Mouse (Mus musculus): ENCODE measurements around the gene Grin2a. TPM values are rescaled to one million over a fixed set of nuclear protein-coding genes. Genes with fewer than 3 reads are reported as not detected.

Grin2a gene
- polyA plus RNA-seq, 1 experiment from 2014 or later, result 3.6 TPM

- no peak for ATAC-seq
- no peak overlapping the region for H3K4me3 ChIP-seq (replicated peaks; ENCODE audit: low read length)
- WGBS, result 58% methylated on average over 1 of the region's 1 CpGs
Observed at GRCm38 (mm10) chr16:9800221-9800620, 195.1 kb downstream of the Grin2a start.

GRCm38 (mm10) chr16:9792976-9793375 is 202.4 kb downstream of the Grin2a start:
- Histone ChIP-seq H3K4me3 (replicated peaks; ENCODE audit: low read length) (no peak overlapping the region), H3K36me3 (ENCODE audit: control insufficient read depth, insufficient read depth) (no peaks in the 10 kb centered on the region), H3K9ac (replicated peaks; ENCODE audit: low read depth, low read length) (no peak overlapping the region), H3K9me3 (ENCODE audit: control insufficient read depth, low read length) (no peaks in the 10 kb centered on the region), H3K27me3 (replicated peaks; ENCODE audit: control insufficient read depth, insufficient read depth, low read length) (no peaks in the 10 kb centered on the region), H3K4me1 (replicated peaks; ENCODE audit: control insufficient read depth, insufficient read depth, low read length) (no peaks in the 10 kb centered on the region), H3K27ac (ENCODE audit: low read length) (no peak overlapping the region), H3K4me2 (ENCODE audit: low read length) (no peak overlapping the region)
- 91% methylated on average over 2 of the region's 2 CpGs for WGBS
- no peak for ATAC-seq

More at GRCm38 (mm10) chr16:9800221-9800620, 195.1 kb downstream of the Grin2a start:
- H3K27ac ChIP-seq (ENCODE audit: low read length), result no peak overlapping the region
- no peaks in the 10 kb centered on the region for H3K36me3 ChIP-seq (ENCODE audit: control insufficient read depth, insufficient read depth)
- no peaks in the 10 kb centered on the region for H3K4me1 ChIP-seq (replicated peaks; ENCODE audit: control insufficient read depth, insufficient read depth, low read length)
- no peak overlapping the region for H3K9ac ChIP-seq (replicated peaks; ENCODE audit: low read depth, low read length)
- no peaks in the 10 kb centered on the region for H3K9me3 ChIP-seq (ENCODE audit: control insufficient read depth, low read length)
- H3K4me2 ChIP-seq (ENCODE audit: low read length), result no peak overlapping the region
- H3K27me3 ChIP-seq (replicated peaks; ENCODE audit: control insufficient read depth, insufficient read depth, low read length), result no peaks in the 10 kb centered on the region

- Histone ChIP-seq H3K9ac (replicated peaks; ENCODE audit: low read depth, low read length) (no peak overlapping the region), H3K4me3 (replicated peaks; ENCODE audit: low read length) (no peak overlapping the region), H3K4me1 (replicated peaks; ENCODE audit: control insufficient read depth, insufficient read depth, low read length) (no peaks in the 10 kb centered on the region), H3K27me3 (replicated peaks; ENCODE audit: control insufficient read depth, insufficient read depth, low read length) (no peaks in the 10 kb centered on the region), H3K27ac (ENCODE audit: low read length) (no peak overlapping the region), H3K9me3 (ENCODE audit: control insufficient read depth, low read length) (no peaks in the 10 kb centered on the region), H3K36me3 (ENCODE audit: control insufficient read depth, insufficient read depth) (no peaks in the 10 kb centered on the region), H3K4me2 (ENCODE audit: low read length) (no peak overlapping the region)
- 0 out of 2 replicates have a peak, but pooled peaks have one; percentile 66 for ATAC-seq
- WGBS, result 24% methylated on average over 1 of the region's 1 CpGs
Observed at GRCm38 (mm10) chr16:9786261-9786660, 209.1 kb downstream of the Grin2a start.

- H3K36me3 ChIP-seq (ENCODE audit: control insufficient read depth, insufficient read depth), result no peaks in the 10 kb centered on the region
- no peak for ATAC-seq
- H3K27me3 ChIP-seq (replicated peaks; ENCODE audit: control insufficient read depth, insufficient read depth, low read length), result no peaks in the 10 kb centered on the region
- no peaks in the 10 kb centered on the region for H3K9me3 ChIP-seq (ENCODE audit: control insufficient read depth, low read length)
- H3K9ac ChIP-seq (replicated peaks; ENCODE audit: low read depth, low read length), result no peak overlapping the region
- no peak overlapping the region for H3K4me3 ChIP-seq (replicated peaks; ENCODE audit: low read length)
- H3K4me1 ChIP-seq (replicated peaks; ENCODE audit: control insufficient read depth, insufficient read depth, low read length), result no peaks in the 10 kb centered on the region
- H3K4me2 ChIP-seq (ENCODE audit: low read length), result no peak overlapping the region
- no peak overlapping the region for H3K27ac ChIP-seq (ENCODE audit: low read length)
- WGBS, result 91% methylated on average over 4 of the region's 4 CpGs
Observed at GRCm38 (mm10) chr16:9785821-9786220, 209.5 kb downstream of the Grin2a start.

GRCm38 (mm10) chr16:9768981-9769380 is 226.4 kb downstream of the Grin2a start:
- H3K9me3 ChIP-seq (ENCODE audit: control insufficient read depth, low read length), result no peaks in the 10 kb centered on the region
- 75% methylated on average over 1 of the region's 1 CpGs for WGBS
- no peaks in the 10 kb centered on the region for H3K27me3 ChIP-seq (replicated peaks; ENCODE audit: control insufficient read depth, insufficient read depth, low read length)
- no peaks in the 10 kb centered on the region for H3K36me3 ChIP-seq (ENCODE audit: control insufficient read depth, insufficient read depth)
- ATAC-seq, result no peak
- no peak overlapping the region for H3K27ac ChIP-seq (ENCODE audit: low read length)
- H3K9ac ChIP-seq (replicated peaks; ENCODE audit: low read depth, low read length), result no peak overlapping the region
- H3K4me1 ChIP-seq (replicated peaks; ENCODE audit: control insufficient read depth, insufficient read depth, low read length), result peaks cover 4% of the 10 kb centered on the region
- no peak overlapping the region for H3K4me2 ChIP-seq (ENCODE audit: low read length)
- no peak overlapping the region for H3K4me3 ChIP-seq (replicated peaks; ENCODE audit: low read length)

GRCm38 (mm10) chr16:9768356-9768755 is 227.0 kb downstream of the Grin2a start:
- H3K27me3 ChIP-seq (replicated peaks; ENCODE audit: control insufficient read depth, insufficient read depth, low read length), result no peaks in the 10 kb centered on the region
- WGBS, result 44% methylated on average over 5 of the region's 5 CpGs
- H3K4me2 ChIP-seq (ENCODE audit: low read length), result no peak overlapping the region
- peak; percentile 89 for ATAC-seq
- peak overlapping the region; percentile 11; the same call in 1 of the 2 replicates for H3K27ac ChIP-seq (ENCODE audit: low read length)
- H3K36me3 ChIP-seq (ENCODE audit: control insufficient read depth, insufficient read depth), result no peaks in the 10 kb centered on the region
- H3K9ac ChIP-seq (replicated peaks; ENCODE audit: low read depth, low read length), result no peak overlapping the region
- peaks cover 4% of the 10 kb centered on the region for H3K4me1 ChIP-seq (replicated peaks; ENCODE audit: control insufficient read depth, insufficient read depth, low read length)
- no peaks in the 10 kb centered on the region for H3K9me3 ChIP-seq (ENCODE audit: control insufficient read depth, low read length)
- H3K4me3 ChIP-seq (replicated peaks; ENCODE audit: low read length), result no peak overlapping the region

- H3K4me3 ChIP-seq (replicated peaks; ENCODE audit: low read length), result no peak overlapping the region
- H3K4me2 ChIP-seq (ENCODE audit: low read length), result no peak overlapping the region
- peak; percentile 78 for ATAC-seq
- no peaks in the 10 kb centered on the region for H3K9me3 ChIP-seq (ENCODE audit: control insufficient read depth, low read length)
- no peaks in the 10 kb centered on the region for H3K27me3 ChIP-seq (replicated peaks; ENCODE audit: control insufficient read depth, insufficient read depth, low read length)
- H3K36me3 ChIP-seq (ENCODE audit: control insufficient read depth, insufficient read depth), result no peaks in the 10 kb centered on the region
- peaks cover 4% of the 10 kb centered on the region for H3K4me1 ChIP-seq (replicated peaks; ENCODE audit: control insufficient read depth, insufficient read depth, low read length)
- H3K9ac ChIP-seq (replicated peaks; ENCODE audit: low read depth, low read length), result no peak overlapping the region
- WGBS, result 40% methylated on average over 3 of the region's 3 CpGs
- peak overlapping the region; percentile 11 for H3K27ac ChIP-seq (ENCODE audit: low read length)
Observed at GRCm38 (mm10) chr16:9767946-9768345, 227.4 kb downstream of the Grin2a start.

GRCm38 (mm10) chr16:9764086-9764485 is 231.3 kb downstream of the Grin2a start:
- Histone ChIP-seq H3K27ac (ENCODE audit: low read length) (no peak overlapping the region), H3K9ac (replicated peaks; ENCODE audit: low read depth, low read length) (no peak overlapping the region), H3K4me1 (replicated peaks; ENCODE audit: control insufficient read depth, insufficient read depth, low read length) (peaks cover 5% of the 10 kb centered on the region), H3K4me3 (replicated peaks; ENCODE audit: low read length) (no peak overlapping the region), H3K36me3 (ENCODE audit: control insufficient read depth, insufficient read depth) (no peaks in the 10 kb centered on the region), H3K9me3 (ENCODE audit: control insufficient read depth, low read length) (no peaks in the 10 kb centered on the region), H3K4me2 (ENCODE audit: low read length) (no peak overlapping the region), H3K27me3 (replicated peaks; ENCODE audit: control insufficient read depth, insufficient read depth, low read length) (no peaks in the 10 kb centered on the region)
- no peak for ATAC-seq
- 94% methylated on average over 2 of the region's 2 CpGs for WGBS

- 90% methylated on average over 2 of the region's 2 CpGs for WGBS
- Histone ChIP-seq H3K27ac (ENCODE audit: low read length) (no peak overlapping the region), H3K9me3 (ENCODE audit: control insufficient read depth, low read length) (no peaks in the 10 kb centered on the region), H3K36me3 (ENCODE audit: control insufficient read depth, insufficient read depth) (no peaks in the 10 kb centered on the region), H3K4me1 (replicated peaks; ENCODE audit: control insufficient read depth, insufficient read depth, low read length) (peaks cover 7% of the 10 kb centered on the region), H3K27me3 (replicated peaks; ENCODE audit: control insufficient read depth, insufficient read depth, low read length) (no peaks in the 10 kb centered on the region), H3K4me3 (replicated peaks; ENCODE audit: low read length) (no peak overlapping the region), H3K9ac (replicated peaks; ENCODE audit: low read depth, low read length) (no peak overlapping the region), H3K4me2 (ENCODE audit: low read length) (no peak overlapping the region)
- no peak for ATAC-seq
Observed at GRCm38 (mm10) chr16:9760347-9760746, 235.0 kb downstream of the Grin2a start.

- H3K9ac ChIP-seq (replicated peaks; ENCODE audit: low read depth, low read length), result no peak overlapping the region
- ATAC-seq, result no peak
- H3K9me3 ChIP-seq (ENCODE audit: control insufficient read depth, low read length), result no peaks in the 10 kb centered on the region
- 88% methylated on average over 8 of the region's 8 CpGs for WGBS
- H3K27ac ChIP-seq (ENCODE audit: low read length), result no peak overlapping the region
- H3K4me1 ChIP-seq (replicated peaks; ENCODE audit: control insufficient read depth, insufficient read depth, low read length), result peaks cover 17% of the 10 kb centered on the region
- no peaks in the 10 kb centered on the region for H3K27me3 ChIP-seq (replicated peaks; ENCODE audit: control insufficient read depth, insufficient read depth, low read length)
- H3K4me3 ChIP-seq (replicated peaks; ENCODE audit: low read length), result no peak overlapping the region
- H3K36me3 ChIP-seq (ENCODE audit: control insufficient read depth, insufficient read depth), result no peaks in the 10 kb centered on the region
- H3K4me2 ChIP-seq (ENCODE audit: low read length), result no peak overlapping the region
Observed at GRCm38 (mm10) chr16:9756849-9757248, 238.5 kb downstream of the Grin2a start.

Measured in forebrain, embryonic 16.5 days (tissue).